ENCODE assay signal across 7 mouse cellular contexts in the genomic region with DNA sequence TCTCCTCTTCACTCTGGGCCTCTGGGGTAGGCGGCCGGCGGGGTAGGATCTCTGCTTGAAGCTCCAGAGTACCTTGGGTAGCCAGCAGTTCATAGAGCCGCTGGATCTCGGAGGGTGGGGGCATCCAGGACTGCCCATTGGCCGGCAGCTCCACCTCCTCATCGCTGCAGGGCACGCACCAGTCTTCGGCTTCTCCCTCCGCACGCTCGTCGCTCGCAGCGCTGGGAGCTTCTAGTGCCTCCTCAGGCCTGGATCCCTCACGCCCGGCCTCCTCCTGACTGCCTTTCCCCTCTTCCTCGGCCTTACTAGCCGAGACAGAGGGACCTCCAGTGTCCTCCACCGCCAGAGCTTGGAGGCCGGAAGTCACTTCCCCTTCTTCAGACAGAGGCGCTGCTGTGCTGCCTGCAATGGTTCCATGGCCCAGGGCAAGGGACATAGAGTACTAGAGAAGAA. TPM values are rescaled to one million over a fixed set of nuclear protein-coding genes. Genes with fewer than 3 reads are reported as not detected.
A peak's percentile ranks its signal among the peaks of the same experiment; 100 is the strongest.
DNase-seq lines count a peak whose midpoint lies in the region; ATAC-seq and TF ChIP-seq lines count a peak whose summit lies in the region.

No protein-coding gene starts in this region.

- peak overlapping the region; percentile 73 for H3K4me3 ChIP-seq in lung, embryonic 14.5 days (ENCODE audit: low read depth, low read length)
- peak overlapping the region; percentile 64 for H3K4me3 ChIP-seq in forebrain, embryonic 12.5 days (replicated peaks)
- H3K4me3 ChIP-seq in limb, embryonic 12.5 days (replicated peaks): peak overlapping the region; percentile 68

- peak overlapping the region; percentile 97 for H3K27ac ChIP-seq in lung, embryonic 14.5 days (ENCODE audit: low read depth)
- H3K27ac ChIP-seq in forebrain, embryonic 12.5 days: peak overlapping the region; percentile 96
- peak overlapping the region; percentile 97 for H3K27ac ChIP-seq in limb, embryonic 12.5 days

- H3K4me1 ChIP-seq in lung, embryonic 14.5 days (ENCODE audit: insufficient read depth): peaks cover 5% of the 10 kb centered on the region
- H3K4me1 ChIP-seq in forebrain, embryonic 12.5 days: peaks cover 68% of the 10 kb centered on the region
- H3K4me1 ChIP-seq in limb, embryonic 12.5 days (replicated peaks): peaks cover 62% of the 10 kb centered on the region

- 2% methylated on average over 20 of the region's 22 CpGs for WGBS in lung, embryonic 14.5 days
- WGBS in forebrain, embryonic 12.5 days: under 1% methylated on average over 22 of the region's 22 CpGs
- WGBS in limb, embryonic 12.5 days: under 1% methylated on average over 22 of the region's 22 CpGs

- peak overlapping the region; percentile 88 for H3K9ac ChIP-seq in lung, embryonic 14.5 days
- H3K9ac ChIP-seq in forebrain, embryonic 12.5 days: peak overlapping the region; percentile 94
- peak overlapping the region; percentile 89 for H3K9ac ChIP-seq in limb, embryonic 12.5 days (replicated peaks)

- peak; percentile 36 for ATAC-seq in lung, embryonic 14.5 days (ENCODE audit: insufficient read depth)
- ATAC-seq in forebrain, embryonic 12.5 days (ENCODE audit: low FRiP score): peak; percentile 45
- peak; percentile 33; the same call in 1 of the 2 replicates for ATAC-seq in limb, embryonic 12.5 days (ENCODE audit: insufficient number of reproducible peaks, insufficient read depth, low FRiP score, low TSS enrichment, low read depth)
- peak; percentile 29 for ATAC-seq in monocyte, adult 5-6 weeks (replicated peaks; ENCODE audit: insufficient number of reproducible peaks, low FRiP score, low TSS enrichment, poor library complexity, severe bottlenecking)

- no peak for DNase-seq in lung, embryonic 14.5 days
- DNase-seq in lung, postnatal 25 days (ENCODE audit: low spot score): no peak
- peak; percentile 30 to 55 for DNase-seq in adrenal gland, postnatal 4 days (ENCODE audit: low spot score in 2 of 2)
- DNase-seq in retina, embryonic 14.5 days (ENCODE audit: low spot score): no peak

- H3K4me2 ChIP-seq in lung, embryonic 14.5 days: peak overlapping the region; percentile 87
- peak overlapping the region; percentile 92 for H3K4me2 ChIP-seq in forebrain, embryonic 12.5 days
- peak overlapping the region; percentile 92 for H3K4me2 ChIP-seq in limb, embryonic 12.5 days

- H3K27me3 ChIP-seq in lung, embryonic 14.5 days (ENCODE audit: insufficient read depth, low read length): no peaks in the 10 kb centered on the region
- H3K27me3 ChIP-seq in forebrain, embryonic 12.5 days: no peaks in the 10 kb centered on the region
- no peaks in the 10 kb centered on the region for H3K27me3 ChIP-seq in limb, embryonic 12.5 days

- H3K9me3 ChIP-seq in lung, embryonic 14.5 days (ENCODE audit: low read depth, low read length): no peaks in the 10 kb centered on the region
- no peaks in the 10 kb centered on the region for H3K9me3 ChIP-seq in forebrain, embryonic 12.5 days
- no peaks in the 10 kb centered on the region for H3K9me3 ChIP-seq in limb, embryonic 12.5 days

- peaks cover 47% of the 10 kb centered on the region for H3K36me3 ChIP-seq in lung, embryonic 14.5 days (ENCODE audit: insufficient read depth)
- peaks cover 38% of the 10 kb centered on the region for H3K36me3 ChIP-seq in forebrain, embryonic 12.5 days (replicated peaks)
- peaks cover 43% of the 10 kb centered on the region for H3K36me3 ChIP-seq in limb, embryonic 12.5 days

- no peak for TF ChIP-seq CTCF in lung, embryonic 14.5 days (IDR thresholded peaks at IDR 0.05; ENCODE audit: low read depth)

RNA-seq across cellular contexts. Expression of gene Pagr1b, which starts 0.2 kb away (rescaled TPM):
- 0.85 TPM in 1 of 2 replicates, not detected in the other for polyA plus RNA-seq in lung, embryonic 14.5 days (2014; fragmentation: Nextera tagmentation; extraction: Ambion mirVana)
- total RNA-seq in adrenal gland, postnatal 4 days (2021): 1 to 10 TPM; 3.5 to 8.3 TPM
- polyA plus RNA-seq in forebrain, embryonic 12.5 days (2016; fragmentation: Nextera tagmentation; extraction: Ambion mirVana): 0.38 and 0.56 TPM in 2 replicates
- 0.42 and 0.59 TPM in 2 replicates for polyA plus RNA-seq in limb, embryonic 12.5 days (2016; fragmentation: Nextera tagmentation; extraction: Ambion mirVana)
- 2.9 to 7.8 TPM (median 5.2 TPM) in 3 replicates for total RNA-seq in monocyte, adult 5-6 weeks (2017)

RNA-seq across cellular contexts. Expression of gene Pagr1a, which starts 0.6 kb away (rescaled TPM):
- polyA plus RNA-seq in lung, embryonic 14.5 days (2014; fragmentation: Nextera tagmentation; extraction: Ambion mirVana): 21.9 and 44.5 TPM in 2 replicates
- 10 to 100 TPM; 12.4 to 15.4 TPM for total RNA-seq in adrenal gland, postnatal 4 days (2021)
- 51.4 and 66.8 TPM in 2 replicates for polyA plus RNA-seq in forebrain, embryonic 12.5 days (2016; fragmentation: Nextera tagmentation; extraction: Ambion mirVana)
- 33.0 and 34.4 TPM in 2 replicates for polyA plus RNA-seq in limb, embryonic 12.5 days (2016; fragmentation: Nextera tagmentation; extraction: Ambion mirVana)
- total RNA-seq in monocyte, adult 5-6 weeks (2017): 3.8 to 52.6 TPM (median 4.4 TPM) in 3 replicates

RNA-seq across cellular contexts. Expression of gene Mvp, which starts 2.1 kb away (rescaled TPM):
- 7.7 and 8.0 TPM in 2 replicates for polyA plus RNA-seq in lung, embryonic 14.5 days (2014; fragmentation: Nextera tagmentation; extraction: Ambion mirVana)
- total RNA-seq in adrenal gland, postnatal 4 days (2021): 10 to 100 TPM; 67.1 to 68.4 TPM
- polyA plus RNA-seq in forebrain, embryonic 12.5 days (2016; fragmentation: Nextera tagmentation; extraction: Ambion mirVana): 4.2 and 4.6 TPM in 2 replicates
- 4.1 and 4.6 TPM in 2 replicates for polyA plus RNA-seq in limb, embryonic 12.5 days (2016; fragmentation: Nextera tagmentation; extraction: Ambion mirVana)
- 95.0 to 131 TPM (median 111 TPM) in 3 replicates for total RNA-seq in monocyte, adult 5-6 weeks (2017)

RNA-seq across cellular contexts. Expression of gene Gm42742, which starts 4.4 kb away (rescaled TPM):
- 37.4 and 54.0 TPM in 2 replicates for polyA plus RNA-seq in lung, embryonic 14.5 days (2014; fragmentation: Nextera tagmentation; extraction: Ambion mirVana)
- 10 to 100 TPM; 34.8 to 36.6 TPM for total RNA-seq in adrenal gland, postnatal 4 days (2021)
- polyA plus RNA-seq in forebrain, embryonic 12.5 days (2016; fragmentation: Nextera tagmentation; extraction: Ambion mirVana): 53.3 and 75.4 TPM in 2 replicates
- 73.7 and 81.2 TPM in 2 replicates for polyA plus RNA-seq in limb, embryonic 12.5 days (2016; fragmentation: Nextera tagmentation; extraction: Ambion mirVana)
- total RNA-seq in monocyte, adult 5-6 weeks (2017): 6.4 to 36.5 TPM (median 36.3 TPM) in 3 replicates

RNA-seq across cellular contexts. Expression of gene Prrt2, which starts 4.5 kb away (rescaled TPM):
- polyA plus RNA-seq in lung, embryonic 14.5 days (2014; fragmentation: Nextera tagmentation; extraction: Ambion mirVana): 4.7 and 5.9 TPM in 2 replicates
- 10 to 100 TPM in 1 of 2 experiments, 1 to 10 TPM in 1; 7.4 to 11.1 TPM for total RNA-seq in adrenal gland, postnatal 4 days (2021)
- polyA plus RNA-seq in forebrain, embryonic 12.5 days (2016; fragmentation: Nextera tagmentation; extraction: Ambion mirVana): 5.0 and 6.5 TPM in 2 replicates
- 3.1 and 6.4 TPM in 2 replicates for polyA plus RNA-seq in limb, embryonic 12.5 days (2016; fragmentation: Nextera tagmentation; extraction: Ambion mirVana)
- total RNA-seq in monocyte, adult 5-6 weeks (2017): not detected in 3 replicates

Comparison
In these comparisons a context has a peak if more than half of its experiments do, and no peak if none do; other contexts are left out.
1. DNase-seq: peak in adrenal gland, postnatal 4 days (2 of 2); none in lung, embryonic 14.5 days (single experiment), lung, postnatal 25 days (single experiment) and retina, embryonic 14.5 days (single experiment).
2. Peak in every context shown above with its lines, with median percentiles within 50 percentile points of each other: ATAC-seq, H3K27ac ChIP-seq, H3K4me2 ChIP-seq, H3K4me3 ChIP-seq and H3K9ac ChIP-seq.